ENCODE assay signal across 11 mouse cellular contexts in the genomic region with DNA sequence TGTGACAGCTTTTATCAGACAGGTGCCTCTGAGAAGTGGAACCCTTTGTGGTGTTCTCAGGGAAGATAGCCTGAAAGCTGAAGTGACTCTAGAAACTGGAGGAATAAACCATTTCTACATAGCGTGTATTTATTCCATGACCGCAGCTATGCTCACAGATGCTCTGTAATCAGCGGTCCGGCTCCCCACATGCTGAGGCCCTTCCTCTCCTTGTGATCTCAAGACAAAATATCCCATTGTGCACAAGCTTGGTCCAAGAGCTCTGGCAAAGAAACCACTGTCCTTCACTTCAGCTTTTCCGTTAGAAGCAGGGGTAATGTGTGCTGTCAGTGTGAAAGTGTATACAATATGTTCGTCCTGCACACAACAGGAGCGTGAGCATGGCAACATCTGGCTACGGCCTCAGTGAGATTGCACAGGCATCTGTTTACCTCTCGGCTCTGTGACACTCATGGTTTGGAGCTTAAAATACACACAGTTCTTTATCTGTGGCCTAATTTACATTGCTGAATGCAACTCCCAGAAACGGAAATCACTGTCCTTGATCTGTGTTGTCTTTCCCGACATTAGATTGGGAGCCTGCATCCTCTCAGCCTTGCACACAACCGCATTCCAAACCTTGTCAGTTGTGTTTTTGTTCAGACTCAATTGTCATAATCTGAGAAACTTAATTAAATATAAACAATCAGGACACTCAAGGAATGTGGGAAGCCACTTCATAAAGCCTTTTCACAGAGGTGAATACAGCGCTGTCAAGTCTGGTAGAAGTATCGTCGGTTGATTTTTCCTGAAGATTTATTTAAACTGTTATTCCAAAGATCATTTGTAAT.
A peak's percentile ranks its signal among the peaks of the same experiment; 100 is the strongest.
DNase-seq lines count a peak whose midpoint lies in the region; ATAC-seq and TF ChIP-seq lines count a peak whose summit lies in the region.
"Had no signal": no experiment of that assay in that cellular context is flagged by ENCODE, and none has a peak within 500 bp of the region (broad histone marks: within the 10 kb centered on the region; RNA-seq: fewer than 3 reads in every experiment).

No protein-coding gene starts in this region.

- H3K4me3 ChIP-seq in liver, adult 2 months (ENCODE audit: insufficient read depth, low read depth, low read length), result no peak overlapping the region
- no peak overlapping the region for H3K4me3 ChIP-seq in liver, embryonic 11.5 days (ENCODE audit: low read depth, low read length)
- no peak overlapping the region for H3K4me3 ChIP-seq in hindbrain, embryonic 16.5 days (ENCODE audit: low read length)
- H3K4me3 ChIP-seq in neural tube, embryonic 13.5 days, result no peak overlapping the region
- H3K4me3 ChIP-seq: limb, embryonic 12.5 days had no signal

- peak; percentile 13 for DNase-seq in embryo, embryonic 11 days
- DNase-seq in embryo, embryonic 9.5 days (ENCODE audit: extremely low spot score), result no peak
- DNase-seq in liver, adult 2 months (ENCODE audit: extremely low read depth, low read depth, low spot score), result no peak
- no peak for DNase-seq in liver, embryonic 11.5 days (ENCODE audit: low spot score)
- no peak for DNase-seq in gastrocnemius, postnatal 14 days
- DNase-seq: cerebellum, adult 11 months; kidney, adult 8-10 months had no signal

- peak overlapping the region; percentile 71 for H3K27ac ChIP-seq in liver, adult 2 months (replicated peaks; ENCODE audit: insufficient read depth, low read depth, low read length)
- no peak overlapping the region; the same call in 1 of the 2 replicates for H3K27ac ChIP-seq in liver, embryonic 11.5 days (ENCODE audit: low read depth, low read length)
- no peak overlapping the region; the same call in 1 of the 2 replicates for H3K27ac ChIP-seq in hindbrain, embryonic 16.5 days (ENCODE audit: low read depth, low read length)
- H3K27ac ChIP-seq in neural tube, embryonic 13.5 days (replicated peaks), result peak overlapping the region; percentile 38; the same call in 1 of the 2 replicates
- H3K27ac ChIP-seq: limb, embryonic 12.5 days had no signal

- intact Hi-C loops in gastrocnemius, postnatal 14 days (cut with DNase I; ENCODE audit: low total_unique reads), result no loop called here

- no peaks in the 10 kb centered on the region for H3K79me2 ChIP-seq in liver, adult 2 months (ENCODE audit: control insufficient read depth, insufficient read depth, low read length)

- no peak for TF ChIP-seq POLR2A in liver, adult 2 months (IDR thresholded peaks at IDR 0.05; ENCODE audit: extremely low read depth, insufficient read depth, low read length)

- no peak overlapping the region for H3K9ac ChIP-seq in liver, adult 2 months (ENCODE audit: low read depth, low read length)
- H3K9ac ChIP-seq in liver, embryonic 11.5 days (ENCODE audit: low read depth, low read length), result no peak overlapping the region
- H3K9ac ChIP-seq in hindbrain, embryonic 16.5 days (ENCODE audit: low read depth, low read length), result no peak overlapping the region
- H3K9ac ChIP-seq in neural tube, embryonic 13.5 days, result no peak overlapping the region
- H3K9ac ChIP-seq: limb, embryonic 12.5 days had no signal

- no peak for TF ChIP-seq CTCF in liver, adult 2 months (IDR thresholded peaks at IDR 0.05; ENCODE audit: low read depth, low read length)

- no peaks in the 10 kb centered on the region for H3K27me3 ChIP-seq in liver, adult 2 months (ENCODE audit: control insufficient read depth, insufficient read depth, low read length)
- no peaks in the 10 kb centered on the region for H3K27me3 ChIP-seq in liver, embryonic 11.5 days (replicated peaks; ENCODE audit: control insufficient read depth, insufficient read depth, low read length)
- no peaks in the 10 kb centered on the region for H3K27me3 ChIP-seq in hindbrain, embryonic 16.5 days (replicated peaks; ENCODE audit: control insufficient read depth, insufficient read depth, low read length)
- no peaks in the 10 kb centered on the region for H3K27me3 ChIP-seq in neural tube, embryonic 13.5 days
- H3K27me3 ChIP-seq: limb, embryonic 12.5 days had no signal

- no peaks in the 10 kb centered on the region for H3K9me3 ChIP-seq in liver, embryonic 11.5 days (ENCODE audit: control insufficient read depth, low read length)
- H3K9me3 ChIP-seq in hindbrain, embryonic 16.5 days (ENCODE audit: control insufficient read depth, low read length), result no peaks in the 10 kb centered on the region
- no peaks in the 10 kb centered on the region for H3K9me3 ChIP-seq in neural tube, embryonic 13.5 days
- H3K9me3 ChIP-seq: limb, embryonic 12.5 days had no signal

- H3K36me3 ChIP-seq in liver, adult 2 months (ENCODE audit: control insufficient read depth, insufficient read depth, low read length), result peaks cover 8% of the 10 kb centered on the region; the same call in 1 of the 2 replicates
- H3K36me3 ChIP-seq in liver, embryonic 11.5 days (ENCODE audit: control insufficient read depth, insufficient read depth, low read length), result no peaks in the 10 kb centered on the region
- H3K36me3 ChIP-seq in hindbrain, embryonic 16.5 days (ENCODE audit: control insufficient read depth, insufficient read depth, low read length), result no peaks in the 10 kb centered on the region
- no peaks in the 10 kb centered on the region for H3K36me3 ChIP-seq in neural tube, embryonic 13.5 days
- H3K36me3 ChIP-seq: limb, embryonic 12.5 days had no signal

- H3K4me2 ChIP-seq in liver, embryonic 11.5 days, result no peak overlapping the region
- no peak overlapping the region for H3K4me2 ChIP-seq in hindbrain, embryonic 16.5 days (ENCODE audit: low read length)
- no peak overlapping the region for H3K4me2 ChIP-seq in neural tube, embryonic 13.5 days
- H3K4me2 ChIP-seq: limb, embryonic 12.5 days had no signal

- ATAC-seq in liver, embryonic 11.5 days (replicated peaks; ENCODE audit: low FRiP score), result no peak
- ATAC-seq in hindbrain, embryonic 16.5 days, result peak; percentile 42; the same call in 1 of the 2 replicates
- 0 out of 2 replicates have a peak, but pooled peaks have one; percentile 19 for ATAC-seq in neural tube, embryonic 13.5 days (ENCODE audit: low read depth)
- no peak for ATAC-seq in granulocyte monocyte progenitor cell, adult 5-6 weeks (replicated peaks; ENCODE audit: poor library complexity, severe bottlenecking)

- peaks cover 3% of the 10 kb centered on the region; the same call in 1 of the 2 replicates for H3K4me1 ChIP-seq in liver, adult 2 months (ENCODE audit: control insufficient read depth, insufficient read depth, low read length)
- H3K4me1 ChIP-seq in liver, embryonic 11.5 days (replicated peaks; ENCODE audit: control insufficient read depth, insufficient read depth, low read length), result peaks cover 4% of the 10 kb centered on the region; the same call in 1 of the 2 replicates
- H3K4me1 ChIP-seq in hindbrain, embryonic 16.5 days (ENCODE audit: control insufficient read depth, insufficient read depth, low read depth, low read length), result no peaks in the 10 kb centered on the region
- peaks cover 14% of the 10 kb centered on the region for H3K4me1 ChIP-seq in neural tube, embryonic 13.5 days (replicated peaks)

- 75% methylated on average over 15 of the region's 15 CpGs for WGBS in liver, adult 2 months
- 71% methylated on average over 15 of the region's 15 CpGs for WGBS in liver, embryonic 11.5 days
- WGBS in hindbrain, embryonic 16.5 days, result 60% methylated on average over 15 of the region's 15 CpGs
- WGBS in neural tube, embryonic 13.5 days, result 65% methylated on average over 15 of the region's 15 CpGs

Comparison
In these comparisons a context has a peak if more than half of its experiments do, and no peak if none do; other contexts are left out.
1. H3K27ac ChIP-seq: peak in liver, adult 2 months (single experiment) and neural tube, embryonic 13.5 days (single experiment); none in liver, embryonic 11.5 days (single experiment) and hindbrain, embryonic 16.5 days (single experiment).
2. ATAC-seq: peak in hindbrain, embryonic 16.5 days (single experiment) and neural tube, embryonic 13.5 days (single experiment); none in liver, embryonic 11.5 days (single experiment) and granulocyte monocyte progenitor cell, adult 5-6 weeks (single experiment).